Mouse (Mus musculus): ENCODE data around the gene Dusp10. TPM values are rescaled to one million over a fixed set of nuclear protein-coding genes. Genes with fewer than 3 reads are reported as not detected.

Gene Dusp10
- polyA plus RNA-seq, 1 experiment from 2014 or later: 18.6 TPM

DNA sequence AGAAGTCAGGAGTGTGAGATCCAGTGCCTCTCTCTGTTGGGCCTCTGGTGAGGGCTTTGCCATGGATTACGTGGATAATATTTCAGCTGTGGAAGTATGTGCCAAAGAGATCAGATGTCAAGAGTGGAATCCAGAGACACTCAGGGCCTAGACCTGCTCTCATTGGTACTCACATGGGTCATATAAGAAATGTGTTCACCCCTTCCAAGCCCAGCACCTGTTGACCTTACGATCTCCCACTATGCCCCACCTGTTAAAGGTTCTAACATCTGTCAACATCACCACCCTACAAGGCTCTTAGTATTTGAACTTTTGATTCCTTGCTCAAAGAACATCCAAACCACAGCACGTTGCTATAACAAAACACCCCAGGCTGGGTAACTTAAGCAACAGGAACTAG lies 46.7 kb downstream of the Dusp10 start:
- WGBS: 73% methylated on average over 3 of the region's 3 CpGs
- ATAC-seq (ENCODE audit: insufficient number of reproducible peaks, low FRiP score, low TSS enrichment, low read depth): no peak

DNA sequence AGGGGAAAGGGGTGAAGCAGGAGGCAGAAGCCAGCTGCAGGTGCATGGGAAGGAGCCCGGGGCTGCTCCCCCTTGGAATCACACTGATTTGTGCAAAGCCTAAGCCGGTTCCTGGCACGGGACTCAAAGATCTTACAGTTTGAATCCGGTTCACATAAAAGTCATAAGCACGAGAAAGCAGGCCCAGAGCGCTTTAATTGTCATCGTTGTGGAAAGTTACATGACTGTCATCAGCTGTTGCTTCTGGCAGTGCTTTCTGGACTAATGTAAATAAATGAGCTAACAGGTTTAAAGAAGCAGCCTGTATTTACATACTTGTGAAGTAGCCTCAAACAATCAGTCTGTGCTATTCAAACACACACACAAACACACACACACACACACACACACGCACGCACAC lies 47.3 kb downstream of the Dusp10 start:
- Histone ChIP-seq H3K4me3 (replicated peaks) (no peak overlapping the region), H3K27me3 (no peaks in the 10 kb centered on the region), H3K9me3 (replicated peaks) (no peaks in the 10 kb centered on the region), H3K36me3 (no peaks in the 10 kb centered on the region), H3K4me1 (no peaks in the 10 kb centered on the region), H3K4me2 (replicated peaks) (no peak overlapping the region), H3K9ac (no peak overlapping the region), H3K27ac (replicated peaks) (no peak overlapping the region)
- WGBS: 52% methylated on average over 9 of the region's 9 CpGs
- ATAC-seq (ENCODE audit: insufficient number of reproducible peaks, low FRiP score, low TSS enrichment, low read depth): no peak; the same call in 1 of the 2 replicates

More for the DNA sequence above, 46.7 kb downstream of the Dusp10 start:
- no peaks in the 10 kb centered on the region for H3K4me1 ChIP-seq
- no peak overlapping the region for H3K27ac ChIP-seq (replicated peaks)
- H3K36me3 ChIP-seq: no peaks in the 10 kb centered on the region
- H3K4me3 ChIP-seq (replicated peaks): no peak overlapping the region
- H3K4me2 ChIP-seq (replicated peaks): no peak overlapping the region
- no peak overlapping the region for H3K9ac ChIP-seq
- H3K27me3 ChIP-seq: no peaks in the 10 kb centered on the region
- no peaks in the 10 kb centered on the region for H3K9me3 ChIP-seq (replicated peaks)

DNA sequence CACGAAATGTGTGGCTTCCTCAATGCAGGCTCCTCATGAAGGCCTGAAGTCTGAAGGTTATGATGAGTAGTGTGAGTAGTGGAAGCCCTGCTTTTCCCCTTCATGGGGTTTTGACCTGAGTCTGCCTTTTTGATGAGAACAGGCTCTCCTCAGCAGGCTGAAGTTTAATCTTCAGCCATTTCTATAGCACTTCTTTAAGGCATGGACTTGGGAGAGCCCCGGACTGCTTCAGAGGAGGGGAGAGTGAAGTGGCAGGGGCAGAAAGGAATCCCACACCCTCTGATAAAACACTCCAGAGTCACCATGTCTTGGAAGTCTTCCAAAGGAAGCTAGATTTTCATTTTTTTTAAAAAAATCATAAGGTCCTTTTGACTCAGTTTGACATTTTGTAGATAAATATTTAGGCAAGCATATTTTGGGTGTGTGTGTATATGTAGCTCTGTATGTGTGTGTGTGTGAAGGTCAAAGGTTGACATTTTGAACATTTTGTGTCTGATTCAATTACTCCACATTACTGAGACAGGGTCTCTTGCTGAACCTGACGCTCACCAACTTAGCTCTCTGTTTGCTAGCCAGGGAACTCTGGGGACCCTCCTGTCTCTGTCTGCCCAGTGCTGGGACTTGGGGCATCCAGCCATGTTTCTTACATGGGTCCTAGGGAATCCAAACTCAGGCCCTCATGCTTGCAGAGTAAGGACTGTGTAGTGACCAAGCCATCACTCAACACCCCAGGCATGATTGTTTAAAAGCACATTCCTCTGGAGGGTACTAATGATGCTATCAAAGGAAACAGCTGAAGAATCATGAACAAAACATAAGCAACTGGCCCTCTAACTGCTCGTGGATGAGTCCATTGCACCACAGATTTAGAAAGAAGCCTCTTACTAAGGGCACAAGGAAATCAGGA lies 48.0 kb downstream of the Dusp10 start:
- Histone ChIP-seq H3K4me1 (0 out of 2 replicates have a peak, but pooled peaks cover 3% of the 10 kb centered on the region), H3K9ac (no peak overlapping the region), H3K36me3 (no peaks in the 10 kb centered on the region), H3K27me3 (no peaks in the 10 kb centered on the region), H3K4me2 (replicated peaks) (no peak overlapping the region), H3K4me3 (replicated peaks) (no peak overlapping the region), H3K9me3 (replicated peaks) (no peaks in the 10 kb centered on the region), H3K27ac (replicated peaks) (0 out of 2 replicates have a peak overlapping the region, but pooled peaks have one; percentile 17)
- no peak for ATAC-seq (ENCODE audit: insufficient number of reproducible peaks, low FRiP score, low TSS enrichment, low read depth)
- WGBS: 69% methylated on average over 4 of the region's 4 CpGs

DNA sequence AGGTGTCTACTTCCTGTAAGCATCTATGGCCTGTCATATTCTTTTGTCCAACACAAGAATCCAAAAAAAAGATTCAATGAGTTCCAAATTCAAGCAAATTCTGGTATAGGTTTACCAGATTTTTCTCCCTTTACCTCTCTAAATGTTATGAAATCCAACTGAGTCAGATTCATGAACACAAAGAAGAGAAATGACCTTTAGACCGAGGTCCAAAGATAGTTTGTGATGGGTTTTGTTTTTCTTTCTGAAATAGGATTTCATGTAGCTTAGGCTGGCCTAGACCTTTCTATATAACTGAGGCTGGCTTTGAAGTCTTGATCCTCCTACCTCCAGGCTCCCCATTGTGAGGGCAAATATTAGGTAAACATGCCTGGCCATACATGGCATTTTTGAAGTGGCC lies 48.8 kb downstream of the Dusp10 start:
- 0 out of 2 replicates have a peak, but pooled peaks cover 3% of the 10 kb centered on the region for H3K4me1 ChIP-seq
- no peaks in the 10 kb centered on the region for H3K36me3 ChIP-seq
- no peak overlapping the region for H3K4me2 ChIP-seq (replicated peaks)
- H3K4me3 ChIP-seq (replicated peaks): no peak overlapping the region
- no peak overlapping the region for H3K27ac ChIP-seq (replicated peaks)
- ATAC-seq (ENCODE audit: insufficient number of reproducible peaks, low FRiP score, low TSS enrichment, low read depth): no peak
- no peak overlapping the region for H3K9ac ChIP-seq
- 83% methylated on average over 1 of the region's 1 CpGs for WGBS
- H3K27me3 ChIP-seq: no peaks in the 10 kb centered on the region
- H3K9me3 ChIP-seq (replicated peaks): no peaks in the 10 kb centered on the region

DNA sequence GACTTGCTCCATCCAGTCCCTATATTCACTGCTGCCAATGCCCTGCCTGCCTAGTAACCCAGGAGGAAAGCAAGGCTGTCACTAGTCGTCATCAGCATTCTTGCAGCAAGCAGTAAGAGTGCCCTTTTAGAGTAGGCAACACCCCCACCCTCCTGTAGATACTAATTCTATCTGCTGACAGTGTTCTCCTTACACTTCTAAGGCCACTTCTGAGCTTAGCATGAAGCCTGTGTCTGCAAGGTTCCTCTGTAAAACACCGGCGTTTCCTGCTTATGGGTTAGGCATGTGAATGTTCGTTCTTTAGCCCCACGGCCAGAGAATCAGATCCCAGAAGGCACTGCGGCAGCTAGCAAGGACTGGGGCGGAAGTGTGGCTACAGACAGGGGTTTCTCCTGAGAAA lies 51.2 kb downstream of the Dusp10 start:
- H3K4me1 ChIP-seq: 0 out of 2 replicates have a peak, but pooled peaks cover 3% of the 10 kb centered on the region
- H3K9me3 ChIP-seq (replicated peaks): no peaks in the 10 kb centered on the region
- peaks cover 5% of the 10 kb centered on the region for H3K36me3 ChIP-seq
- WGBS: 71% methylated on average over 7 of the region's 7 CpGs
- H3K27ac ChIP-seq (replicated peaks): no peak overlapping the region
- no peak for ATAC-seq (ENCODE audit: insufficient number of reproducible peaks, low FRiP score, low TSS enrichment, low read depth)
- no peak overlapping the region for H3K4me3 ChIP-seq (replicated peaks)
- no peak overlapping the region for H3K4me2 ChIP-seq (replicated peaks)
- no peak overlapping the region for H3K9ac ChIP-seq
- H3K27me3 ChIP-seq: no peaks in the 10 kb centered on the region

DNA sequence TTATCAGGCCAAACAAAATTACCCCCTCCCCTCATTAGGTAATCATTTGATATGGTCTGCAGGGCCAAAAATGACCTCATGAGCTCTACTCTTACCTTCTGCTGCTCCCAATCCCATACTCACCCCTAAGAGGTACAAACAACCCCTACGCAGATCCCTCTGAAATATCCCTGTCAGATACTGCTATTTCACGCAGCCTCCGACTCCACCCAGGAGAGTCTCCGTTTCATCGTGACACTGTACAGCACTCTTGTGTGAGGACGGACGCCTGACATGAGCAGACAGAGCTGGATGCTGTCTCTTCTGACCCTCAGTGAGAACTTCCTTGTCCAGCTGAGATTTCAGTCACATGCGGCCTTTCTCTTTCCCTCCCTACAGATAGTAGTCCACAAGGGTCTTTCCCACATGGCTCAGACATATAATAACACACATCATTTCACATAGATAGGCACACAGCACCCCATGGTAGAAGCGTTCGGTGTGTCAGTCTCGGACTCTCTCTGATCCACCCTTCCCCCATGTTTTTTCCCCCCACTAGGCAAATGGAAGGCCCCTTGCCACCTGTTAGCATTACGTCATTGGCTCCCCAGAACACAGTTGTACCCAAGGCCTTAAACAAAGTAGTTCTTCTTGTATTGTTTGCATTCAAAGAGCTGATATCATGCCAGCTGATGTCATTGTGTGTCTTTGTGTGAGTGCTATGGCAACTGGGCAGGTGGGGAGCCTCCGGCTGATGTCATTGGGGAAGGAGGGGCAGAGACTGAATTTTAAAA lies 52.7 kb downstream of the Dusp10 start:
- Histone ChIP-seq H3K4me1 (0 out of 2 replicates have a peak, but pooled peaks cover 3% of the 10 kb centered on the region), H3K9me3 (replicated peaks) (no peaks in the 10 kb centered on the region), H3K4me2 (replicated peaks) (no peak overlapping the region), H3K27me3 (no peaks in the 10 kb centered on the region), H3K36me3 (peaks cover 12% of the 10 kb centered on the region), H3K4me3 (replicated peaks) (no peak overlapping the region), H3K27ac (replicated peaks) (0 out of 2 replicates have a peak overlapping the region, but pooled peaks have one; percentile 14), H3K9ac (no peak overlapping the region)
- ATAC-seq (ENCODE audit: insufficient number of reproducible peaks, low FRiP score, low TSS enrichment, low read depth): peak; percentile 40
- WGBS: 85% methylated on average over 13 of the region's 13 CpGs

DNA sequence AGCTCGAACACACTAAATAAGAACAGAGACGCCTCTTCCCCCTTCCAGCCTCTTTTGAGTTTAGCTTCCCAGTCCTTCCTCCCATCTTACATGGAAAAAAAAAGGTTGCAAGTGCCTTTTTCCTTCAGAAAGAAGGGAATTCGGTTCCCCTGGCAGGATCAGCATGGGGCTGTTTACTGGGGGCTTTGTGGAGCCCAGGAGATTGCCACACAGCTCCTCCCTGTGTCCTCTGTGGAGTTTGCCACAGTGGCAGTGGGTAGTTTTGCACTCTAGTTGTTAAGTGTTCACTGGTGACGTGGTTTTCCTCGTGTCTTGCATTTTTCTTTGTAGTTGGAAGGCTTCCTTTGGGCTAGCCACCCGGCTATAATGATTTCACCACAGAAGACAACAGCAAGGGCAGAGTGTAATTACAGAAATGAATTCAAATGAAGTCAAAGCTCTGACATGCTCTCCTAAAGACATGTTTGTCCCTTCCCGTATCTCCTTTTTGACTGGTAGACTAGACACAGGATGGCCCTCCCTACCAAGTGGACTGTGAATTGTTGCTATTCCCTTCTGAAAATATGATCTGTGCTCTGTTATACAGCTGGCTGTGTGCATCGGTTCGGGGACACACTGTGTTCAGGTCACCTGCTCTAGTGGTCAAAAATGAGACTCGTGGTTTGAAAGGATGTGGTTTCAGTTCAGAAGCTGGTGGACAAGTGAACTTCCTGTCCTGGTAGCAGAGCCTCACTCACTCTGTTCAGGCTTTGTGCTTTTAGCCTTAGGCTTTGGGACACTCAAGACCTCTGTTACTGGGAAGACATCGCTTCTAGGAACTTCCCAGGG lies 53.6 kb downstream of the Dusp10 start:
- Histone ChIP-seq H3K4me3 (replicated peaks) (no peak overlapping the region), H3K9me3 (replicated peaks) (no peaks in the 10 kb centered on the region), H3K27ac (replicated peaks) (0 out of 2 replicates have a peak overlapping the region, but pooled peaks have one; percentile 22), H3K4me1 (0 out of 2 replicates have a peak, but pooled peaks cover 3% of the 10 kb centered on the region), H3K4me2 (replicated peaks) (no peak overlapping the region), H3K36me3 (peaks cover 15% of the 10 kb centered on the region), H3K9ac (no peak overlapping the region), H3K27me3 (no peaks in the 10 kb centered on the region)
- 65% methylated on average over 11 of the region's 11 CpGs for WGBS
- ATAC-seq (ENCODE audit: insufficient number of reproducible peaks, low FRiP score, low TSS enrichment, low read depth): no peak

DNA sequence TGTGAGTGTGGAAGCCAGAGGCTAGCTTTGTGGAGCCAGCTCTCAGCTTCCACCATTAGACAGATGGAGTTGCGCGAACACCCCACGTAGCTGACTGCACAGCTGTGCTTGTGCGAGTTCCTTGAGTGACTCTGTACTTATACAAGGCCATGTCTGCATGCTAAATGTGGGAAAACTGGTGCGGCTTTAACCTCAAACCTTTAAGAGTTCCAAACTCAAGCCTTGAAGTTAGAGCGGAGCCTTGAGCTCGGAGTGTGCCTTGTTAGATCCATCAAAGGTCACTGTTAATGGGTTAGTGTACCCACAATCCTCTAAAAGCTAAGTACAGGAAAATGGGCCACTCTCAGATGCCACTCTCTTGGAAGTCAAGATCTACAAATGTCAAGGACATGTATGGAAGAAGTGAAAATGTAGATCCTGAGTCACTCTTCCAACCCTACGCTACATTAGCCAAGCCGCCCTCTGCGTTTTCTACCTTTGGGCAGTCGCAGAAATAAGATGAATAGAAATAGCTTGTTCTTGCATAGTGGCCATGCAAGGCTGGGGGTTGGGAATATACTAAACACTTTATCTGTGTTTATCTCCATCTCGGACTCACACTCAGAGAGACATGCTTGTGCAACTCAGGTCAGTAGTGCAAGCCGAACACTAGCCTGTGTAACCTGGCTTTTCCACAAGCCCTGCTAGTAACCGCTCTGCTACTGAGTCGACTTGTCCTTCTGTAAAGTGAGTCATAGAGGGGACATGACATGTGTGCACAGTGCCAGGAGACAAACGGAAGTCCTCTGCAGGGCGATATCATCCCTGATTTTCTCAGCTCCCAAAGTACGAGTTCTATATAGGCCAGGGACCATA lies 54.8 kb downstream of the Dusp10 start:
- Histone ChIP-seq H3K27me3 (no peaks in the 10 kb centered on the region), H3K4me2 (replicated peaks) (no peak overlapping the region), H3K9me3 (replicated peaks) (no peaks in the 10 kb centered on the region), H3K27ac (replicated peaks) (no peak overlapping the region), H3K9ac (no peak overlapping the region), H3K36me3 (peaks cover 21% of the 10 kb centered on the region), H3K4me1 (0 out of 2 replicates have a peak, but pooled peaks cover 3% of the 10 kb centered on the region), H3K4me3 (replicated peaks) (no peak overlapping the region)
- WGBS: 90% methylated on average over 18 of the region's 18 CpGs
- no peak for ATAC-seq (ENCODE audit: insufficient number of reproducible peaks, low FRiP score, low TSS enrichment, low read depth)

DNA sequence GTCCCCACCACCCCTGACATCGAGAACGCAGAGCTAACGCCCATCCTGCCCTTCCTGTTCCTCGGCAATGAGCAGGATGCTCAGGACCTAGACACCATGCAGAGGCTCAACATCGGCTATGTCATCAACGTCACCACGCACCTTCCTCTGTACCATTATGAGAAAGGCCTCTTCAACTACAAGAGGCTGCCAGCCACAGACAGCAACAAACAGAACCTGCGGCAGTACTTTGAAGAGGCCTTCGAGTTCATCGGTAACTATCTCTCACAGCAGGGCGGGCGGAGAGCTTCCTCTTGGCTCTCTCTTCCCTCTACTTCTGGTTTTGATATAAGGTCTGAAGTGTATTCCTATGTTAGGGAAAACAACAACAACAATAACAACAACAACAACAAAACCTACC lies 55.9 kb downstream of the Dusp10 start:
- Histone ChIP-seq H3K27me3 (no peaks in the 10 kb centered on the region), H3K36me3 (peaks cover 30% of the 10 kb centered on the region), H3K9me3 (replicated peaks) (no peaks in the 10 kb centered on the region; the same call in 1 of the 2 replicates), H3K9ac (no peak overlapping the region), H3K4me3 (replicated peaks) (no peak overlapping the region), H3K4me1 (0 out of 2 replicates have a peak, but pooled peaks cover 3% of the 10 kb centered on the region), H3K4me2 (replicated peaks) (no peak overlapping the region), H3K27ac (replicated peaks) (no peak overlapping the region)
- ATAC-seq (ENCODE audit: insufficient number of reproducible peaks, low FRiP score, low TSS enrichment, low read depth): no peak
- 95% methylated on average over 12 of the region's 12 CpGs for WGBS

DNA sequence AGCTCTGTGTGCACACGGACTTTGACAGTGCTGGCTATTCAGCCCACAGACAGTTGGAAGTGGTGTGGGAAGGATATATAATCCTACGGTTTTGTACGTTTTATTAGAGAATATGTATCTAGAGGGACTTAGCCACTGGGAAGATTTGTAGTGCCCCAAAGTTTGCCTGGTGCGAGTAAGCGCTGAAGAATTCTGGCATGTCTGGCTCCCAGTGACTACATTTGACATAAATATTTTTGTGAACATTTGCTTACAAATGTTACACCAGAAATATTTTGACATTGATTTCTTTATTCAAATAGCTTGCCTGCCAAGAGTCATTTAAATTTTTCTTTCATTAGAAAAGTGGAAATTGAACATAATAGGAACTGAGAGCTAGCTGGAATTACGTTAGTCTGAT lies 63.0 kb downstream of the Dusp10 start:
- H3K4me3 ChIP-seq (replicated peaks): no peak overlapping the region
- no peak overlapping the region for H3K9ac ChIP-seq
- no peak for ATAC-seq (ENCODE audit: insufficient number of reproducible peaks, low FRiP score, low TSS enrichment, low read depth)
- peaks cover 25% of the 10 kb centered on the region for H3K36me3 ChIP-seq
- no peaks in the 10 kb centered on the region; the same call in 1 of the 2 replicates for H3K9me3 ChIP-seq (replicated peaks)
- no peak overlapping the region for H3K27ac ChIP-seq (replicated peaks)
- H3K27me3 ChIP-seq: no peaks in the 10 kb centered on the region
- 40% methylated on average over 6 of the region's 6 CpGs for WGBS
- H3K4me1 ChIP-seq: 0 out of 2 replicates have a peak, but pooled peaks cover 6% of the 10 kb centered on the region
- no peak overlapping the region for H3K4me2 ChIP-seq (replicated peaks)

Measured in embryonic facial prominence, embryonic 15.5 days (tissue).